Mouse (Mus musculus) forebrain, embryonic 11.5 days (tissue): ENCODE measurements around the gene Cst12. TPM values are rescaled to one million over a fixed set of nuclear protein-coding genes. Genes with fewer than 3 reads are reported as not detected.

Experiments
- ATAC-seq: fragments of 200-750 bp; cut with Nextera tagmentation; replicated peaks from 2 replicates; pipeline ENCODE4 v1.8.0; 2017; ENCODE audit warnings: moderate TSS enrichment; ENCODE audit not compliant: low FRiP score
- DNase-seq: peaks from one replicate; pipeline ENCODE4 v3.0.0-alpha.2; 2017; ENCODE audit warnings: low spot score
- H3K27ac ChIP-seq: fragments of 300-500 bp; sonication (generic); 2 replicates; pipeline ENCODE4 v1.5.1; 2014; ENCODE audit warnings: low read depth, low read length
- H3K27me3 ChIP-seq: fragments of 300-500 bp; sonication (generic); 2 replicates; pipeline ENCODE4 v1.6.1; 2014; ENCODE audit warnings: mild to moderate bottlenecking, low read length, mixed read lengths; ENCODE audit not compliant: control insufficient read depth, insufficient read depth
- H3K36me3 ChIP-seq: fragments of 300-500 bp; sonication (generic); 2 replicates; pipeline ENCODE4 v1.6.1; 2014; ENCODE audit warnings: mild to moderate bottlenecking, low read length, moderate library complexity, mixed read lengths; ENCODE audit not compliant: control insufficient read depth, insufficient read depth
- H3K4me1 ChIP-seq: fragments of 300-500 bp; sonication (generic); replicated peaks from 2 replicates; pipeline ENCODE4 v1.6.1; 2014; ENCODE audit warnings: low read length, mixed read lengths; ENCODE audit not compliant: control insufficient read depth, insufficient read depth
- H3K4me2 ChIP-seq: fragments of 300-500 bp; sonication (generic); 2 replicates; pipeline ENCODE4 v1.6.1; 2014; ENCODE audit warnings: low read depth, mild to moderate bottlenecking, low read length, moderate library complexity, mixed read lengths; ENCODE audit not compliant: severe bottlenecking
- H3K4me3 ChIP-seq: fragments of 300-500 bp; sonication (generic); 2 replicates; pipeline ENCODE4 v1.5.1; 2014; ENCODE audit warnings: low read depth, low read length
- H3K9ac ChIP-seq: fragments of 300-500 bp; sonication (generic); 2 replicates; pipeline ENCODE4 v1.6.1; 2014; ENCODE audit warnings: low read length
- H3K9me3 ChIP-seq: fragments of 300-500 bp; sonication (generic); 2 replicates; pipeline ENCODE4 v1.6.1; 2016; ENCODE audit warnings: low read length, mixed read lengths; ENCODE audit not compliant: control insufficient read depth
- WGBS: fragments of 180-500 bp; shearing (Covaris S2); extraction: QIAGEN DNeasy Blood & Tissue Kit; methylation state at CpG from one replicate; pipeline ENCODE4 v1.1.7; 2014; 5-methylcytosine and 5-hydroxymethylcytosine counted together
- polyA plus RNA-seq: library from polyadenylated mRNA; unstranded; fragments of >200 nt; fragmentation: Nextera tagmentation; extraction: Ambion mirVana; gene quantifications from 2 replicates; pipeline ENCODE4 v1.2.1, GENCODE M21; 2014

Cst12 gene
- polyA plus RNA-seq, 1 experiment from 2014 or later = not detected

GRCm38 (mm10) chr2:148781709-148782108 lies 7.5 kb upstream of the Cst12 start, which contains the start of gene 8030411F24Rik:
Gene 8030411F24Rik, plus strand, starts transcription at chr2:148782009.
- Histone ChIP-seq H3K4me2 (no peak within 1 kb of the TSS), H3K36me3 (no peaks in the 10 kb centered on the region), H3K27ac (no peak within 1 kb of the TSS), H3K27me3 (no peaks in the 10 kb centered on the region), H3K9ac (no peak within 1 kb of the TSS), H3K4me3 (no peak within 1 kb of the TSS), H3K9me3 (no peaks in the 10 kb centered on the region), H3K4me1 (no peaks in the 10 kb centered on the region)
- DNase-seq (no peak), ATAC-seq (no peak)
- 14% methylated on average over 1 of the region's 1 CpGs for WGBS

GRCm38 (mm10) chr2:148798485-148798884 lies 9.3 kb downstream of the Cst12 start, which contains the start of gene Cst8:
Gene Cst8, plus strand, starts transcription at chr2:148798785.
- WGBS = 86% methylated on average over 1 of the region's 1 CpGs
- H3K4me3 ChIP-seq = no peak within 1 kb of the TSS

GRCm38 (mm10) chr2:148801491-148801921 lies 12.3 kb downstream of the Cst12 start:
- Histone ChIP-seq H3K4me1 (no peaks in the 10 kb centered on the region), H3K4me2 (no peak overlapping the region), H3K9me3 (no peaks in the 10 kb centered on the region), H3K4me3 (no peak overlapping the region), H3K36me3 (no peaks in the 10 kb centered on the region), H3K27me3 (no peaks in the 10 kb centered on the region), H3K27ac (no peak overlapping the region), H3K9ac (no peak overlapping the region)
- ATAC-seq (no peak), DNase-seq (no peak)
- WGBS = 69% methylated on average over 3 of the region's 3 CpGs

More at GRCm38 (mm10) chr2:148798485-148798884, 9.3 kb downstream of the Cst12 start, which contains the start of gene Cst8:
- Histone ChIP-seq H3K27ac (no peak within 1 kb of the TSS), H3K27me3 (no peaks in the 10 kb centered on the region), H3K4me1 (no peaks in the 10 kb centered on the region), H3K9ac (no peak within 1 kb of the TSS), H3K4me2 (no peak within 1 kb of the TSS), H3K36me3 (no peaks in the 10 kb centered on the region), H3K9me3 (no peaks in the 10 kb centered on the region)
- no peak for ATAC-seq
- DNase-seq = no peak

GRCm38 (mm10) chr2:148806696-148807095 lies 17.5 kb downstream of the Cst12 start:
- DNase-seq = no peak
- no peak overlapping the region for H3K4me2 ChIP-seq
- ATAC-seq = no peak
- no peak overlapping the region for H3K27ac ChIP-seq
- H3K9ac ChIP-seq = no peak overlapping the region
- 87% methylated on average over 6 of the region's 6 CpGs for WGBS
- H3K27me3 ChIP-seq = no peaks in the 10 kb centered on the region
- no peaks in the 10 kb centered on the region for H3K4me1 ChIP-seq
- no peak overlapping the region for H3K4me3 ChIP-seq
- no peaks in the 10 kb centered on the region for H3K9me3 ChIP-seq
- H3K36me3 ChIP-seq = no peaks in the 10 kb centered on the region

- Histone ChIP-seq H3K4me1 (no peaks in the 10 kb centered on the region), H3K4me3 (no peak within 1 kb of the TSS), H3K4me2 (no peak within 1 kb of the TSS), H3K27me3 (no peaks in the 10 kb centered on the region), H3K36me3 (no peaks in the 10 kb centered on the region), H3K9ac (no peak within 1 kb of the TSS), H3K27ac (no peak within 1 kb of the TSS), H3K9me3 (no peaks in the 10 kb centered on the region)
- ATAC-seq = no peak
- DNase-seq = no peak
These were observed 30.7 kb downstream of the Cst12 start, which contains the start of gene Cst13 for GRCm38 (mm10) chr2:148819909-148820308. Gene Cst13, plus strand, starts transcription at chr2:148820081.

- DNase-seq (no peak), ATAC-seq (no peak)
- Histone ChIP-seq H3K9ac (no peak overlapping the region), H3K27ac (no peak overlapping the region), H3K4me3 (no peak overlapping the region), H3K36me3 (no peaks in the 10 kb centered on the region), H3K27me3 (no peaks in the 10 kb centered on the region), H3K9me3 (no peaks in the 10 kb centered on the region), H3K4me1 (no peaks in the 10 kb centered on the region), H3K4me2 (no peak overlapping the region)
- 87% methylated on average over 1 of the region's 1 CpGs for WGBS
These were observed 36.8 kb downstream of the Cst12 start for GRCm38 (mm10) chr2:148825986-148826385.

- Histone ChIP-seq H3K4me1 (no peaks in the 10 kb centered on the region), H3K27ac (no peak within 1 kb of the TSS), H3K36me3 (no peaks in the 10 kb centered on the region), H3K4me2 (no peak within 1 kb of the TSS), H3K9ac (no peak within 1 kb of the TSS), H3K9me3 (no peaks in the 10 kb centered on the region), H3K27me3 (no peaks in the 10 kb centered on the region), H3K4me3 (no peak within 1 kb of the TSS)
- 80% methylated on average over 4 of the region's 4 CpGs for WGBS
- DNase-seq (no peak), ATAC-seq (no peak)
These were observed 45.8 kb downstream of the Cst12 start, which contains the start of gene Cst9 for GRCm38 (mm10) chr2:148834912-148835311. Gene Cst9, plus strand, starts transcription at chr2:148835147.

GRCm38 (mm10) chr2:148838075-148838777 lies 49.1 kb downstream of the Cst12 start:
- H3K27ac ChIP-seq = no peak overlapping the region
- no peaks in the 10 kb centered on the region for H3K36me3 ChIP-seq
- no peaks in the 10 kb centered on the region for H3K27me3 ChIP-seq
- no peak overlapping the region for H3K4me3 ChIP-seq
- DNase-seq = no peak
- WGBS = 84% methylated on average over 5 of the region's 5 CpGs
- no peak for ATAC-seq
- no peaks in the 10 kb centered on the region for H3K9me3 ChIP-seq
- H3K9ac ChIP-seq = no peak overlapping the region
- no peak overlapping the region for H3K4me2 ChIP-seq
- H3K4me1 ChIP-seq = no peaks in the 10 kb centered on the region

GRCm38 (mm10) chr2:148839224-148839623 lies 50.1 kb downstream of the Cst12 start:
- H3K27me3 ChIP-seq = no peaks in the 10 kb centered on the region
- H3K36me3 ChIP-seq = no peaks in the 10 kb centered on the region
- ATAC-seq = no peak
- H3K9ac ChIP-seq = no peak overlapping the region
- no peak for DNase-seq
- no peak overlapping the region for H3K4me3 ChIP-seq
- H3K9me3 ChIP-seq = no peaks in the 10 kb centered on the region
- no peak overlapping the region for H3K27ac ChIP-seq
- no peak overlapping the region for H3K4me2 ChIP-seq
- H3K4me1 ChIP-seq = no peaks in the 10 kb centered on the region
- 92% methylated on average over 2 of the region's 2 CpGs for WGBS
